Mouse (Mus musculus) cerebellum, adult 8-10 months (tissue): ENCODE data around the gene Hmgcl.
"Not testable (repeated sequence)": the region's sequence is repeated elsewhere in the genome, so short reads cannot be mapped to it uniquely, and the experiment has no call there.

ENCODE experiments used
- DNase-seq: peaks from one replicate; pipeline ENCODE4 v3.0.0; 2022

Gene Hmgcl

DNA sequence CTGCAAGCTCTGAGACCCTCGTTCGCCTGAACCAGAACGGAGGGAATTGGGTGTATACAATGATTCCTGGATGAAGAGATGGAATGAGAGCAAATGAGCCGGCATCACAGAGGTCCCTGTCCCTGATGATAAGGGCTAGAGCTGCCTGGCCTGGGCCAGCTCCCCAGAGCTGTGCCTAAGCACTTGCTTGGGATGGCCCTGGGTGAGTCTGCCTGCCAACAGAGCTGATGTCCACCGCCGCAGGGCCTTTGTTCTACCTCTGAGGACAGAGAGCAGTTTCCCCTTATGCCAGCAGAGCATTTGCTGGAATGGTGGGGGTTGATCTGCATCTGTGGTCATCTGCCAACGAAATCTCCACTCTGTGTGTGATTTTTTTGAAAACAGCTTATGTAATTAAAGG, 15.9 kb downstream of the Hmgcl start:
- DNase-seq: no peak

DNA sequence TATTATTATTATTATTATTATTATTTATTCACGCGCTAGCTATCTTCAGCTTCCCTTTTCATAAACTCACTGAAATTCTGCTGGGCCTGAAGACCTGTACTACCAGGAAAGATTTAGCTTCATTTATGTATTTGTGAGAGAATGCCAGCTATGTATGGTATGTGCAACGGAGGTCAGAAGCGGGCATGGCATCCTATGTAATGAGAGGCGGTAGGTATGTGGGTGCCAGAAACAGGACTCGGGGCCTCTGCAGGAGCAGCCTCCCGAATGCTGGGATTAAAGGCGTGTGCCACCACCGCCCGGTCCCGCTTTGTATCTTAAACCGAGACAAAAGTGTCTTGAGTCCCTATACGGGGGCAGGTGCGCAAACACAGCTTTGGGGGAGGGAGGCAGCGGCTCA, 16.7 kb downstream of the Hmgcl start:
- no peak for DNase-seq

DNA sequence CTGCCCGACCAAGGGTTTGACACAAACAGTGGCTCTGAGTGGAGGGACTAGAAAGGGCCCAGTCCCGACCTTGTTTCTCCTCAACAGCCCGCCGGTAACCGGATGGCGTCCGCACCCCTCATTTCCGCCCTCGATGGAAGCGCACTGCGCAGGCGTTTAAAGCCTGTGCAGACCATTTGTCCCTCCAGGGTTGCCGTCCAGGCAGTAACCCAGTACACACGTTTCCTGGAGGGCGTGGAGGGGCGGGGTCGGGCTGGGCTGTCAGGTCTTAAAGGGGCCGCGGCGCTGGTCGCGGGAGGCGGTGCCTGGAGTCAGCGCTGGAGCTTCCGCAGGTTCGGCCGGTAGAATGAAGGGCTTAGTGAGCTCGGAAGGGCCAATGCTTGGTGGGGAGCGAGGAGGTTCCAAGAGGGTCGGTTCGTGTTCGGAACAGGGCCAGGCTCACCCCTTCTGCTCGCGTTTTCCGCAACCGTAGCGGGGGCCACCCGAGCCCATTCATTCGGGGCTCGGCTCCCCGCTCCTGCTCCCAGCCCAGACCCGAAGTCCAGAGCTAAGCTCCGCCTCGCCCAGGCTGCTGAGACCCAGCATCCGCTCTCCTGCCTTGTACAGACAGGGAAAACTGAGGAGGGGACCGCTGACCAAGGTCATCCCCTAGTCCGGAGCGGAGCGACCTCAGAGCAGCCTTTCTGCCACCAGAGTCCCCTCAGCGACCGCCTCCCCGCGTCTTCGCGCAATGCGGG, 17.4 kb downstream of the Hmgcl start, which contains the start of gene Gale:
TSS of gene Gale (plus strand) at position 271 of the 737 bp plus-strand sequence.
- DNase-seq: peak; percentile 91

DNA sequence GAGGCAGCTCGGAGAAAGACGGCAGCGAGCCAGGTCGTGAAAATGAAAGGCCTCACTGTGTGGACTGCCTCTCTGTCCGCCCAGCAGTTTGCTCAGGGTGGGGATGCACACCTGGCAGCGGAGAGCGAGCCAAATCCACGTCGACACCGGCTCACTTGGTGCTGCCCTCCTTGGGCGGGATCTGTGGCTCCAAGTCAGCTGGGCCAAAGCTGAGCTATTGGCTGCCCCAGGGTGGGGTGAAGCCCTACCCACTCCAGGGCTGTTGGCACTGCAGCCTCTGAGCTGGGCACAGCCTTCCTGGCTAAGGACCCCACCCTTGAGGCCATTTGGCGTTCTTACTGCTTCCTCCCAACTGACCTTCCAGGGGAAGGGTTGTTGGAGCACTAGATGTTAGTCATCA, 18.2 kb downstream of the Hmgcl start:
- peak; percentile 58 for DNase-seq

DNA sequence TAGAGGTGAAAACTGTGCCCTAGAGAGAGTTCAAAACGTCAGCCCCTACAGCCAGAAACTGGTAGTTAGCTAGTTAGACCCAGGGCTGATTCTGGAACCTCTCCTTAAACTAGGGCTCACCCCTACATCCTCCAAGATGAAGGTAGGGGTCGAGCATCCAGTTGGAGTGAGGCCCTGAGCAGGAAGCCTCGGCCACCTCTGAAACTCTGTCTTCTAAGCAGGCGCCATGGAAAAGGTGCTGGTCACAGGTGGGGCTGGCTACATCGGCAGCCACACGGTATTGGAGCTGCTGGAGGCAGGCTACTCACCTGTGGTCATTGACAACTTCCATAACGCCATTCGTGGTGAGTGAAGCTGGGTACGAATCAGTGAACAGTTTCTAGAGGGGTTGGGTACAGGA, 18.9 kb downstream of the Hmgcl start:
- no peak for DNase-seq

DNA sequence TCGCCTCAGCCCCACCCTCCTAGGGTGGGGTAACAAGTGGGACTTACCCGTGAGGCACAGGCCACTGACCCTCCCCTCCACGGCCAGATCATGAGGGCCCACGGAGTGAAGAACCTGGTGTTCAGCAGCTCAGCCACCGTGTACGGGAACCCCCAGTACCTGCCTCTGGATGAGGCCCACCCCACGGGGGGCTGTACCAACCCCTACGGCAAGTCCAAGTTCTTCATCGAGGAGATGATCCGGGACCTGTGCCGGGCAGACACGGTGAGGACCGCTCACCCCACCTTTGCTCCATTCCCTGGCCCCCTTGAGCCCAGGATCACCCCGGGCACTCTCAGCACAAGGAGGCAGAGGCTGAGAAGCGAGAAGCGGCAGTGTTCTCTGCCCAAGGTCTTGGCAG, 20.0 kb downstream of the Hmgcl start:
- DNase-seq: no peak

DNA sequence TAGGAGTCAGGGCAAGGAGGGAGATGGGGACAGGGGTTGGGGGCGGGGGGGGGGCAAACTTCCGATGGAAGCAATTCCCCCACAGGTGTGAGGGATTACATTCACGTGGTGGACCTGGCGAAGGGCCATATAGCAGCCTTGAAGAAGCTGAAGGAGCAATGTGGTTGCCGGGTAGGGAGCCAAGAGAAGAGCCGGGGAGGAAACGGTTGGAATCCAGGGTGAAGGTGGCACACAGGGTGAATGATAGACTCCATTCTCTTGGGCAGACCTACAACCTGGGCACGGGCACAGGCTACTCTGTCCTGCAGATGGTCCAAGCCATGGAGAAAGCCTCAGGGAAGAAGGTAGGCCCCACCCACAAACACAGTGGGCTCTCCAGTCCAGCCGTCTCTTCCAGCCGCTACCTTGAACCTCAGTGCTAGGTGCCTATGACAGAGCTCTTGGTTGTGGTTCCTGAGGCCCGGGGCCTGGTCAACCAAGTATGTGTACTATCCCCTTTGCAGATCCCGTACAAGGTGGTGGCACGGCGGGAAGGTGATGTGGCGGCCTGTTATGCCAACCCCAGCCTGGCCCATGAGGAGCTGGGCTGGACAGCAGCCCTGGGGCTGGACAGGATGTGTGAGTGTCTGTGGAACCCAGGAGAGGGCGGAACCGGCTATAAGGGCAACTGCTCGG, 21.0 kb downstream of the Hmgcl start:
- DNase-seq: no peak

DNA sequence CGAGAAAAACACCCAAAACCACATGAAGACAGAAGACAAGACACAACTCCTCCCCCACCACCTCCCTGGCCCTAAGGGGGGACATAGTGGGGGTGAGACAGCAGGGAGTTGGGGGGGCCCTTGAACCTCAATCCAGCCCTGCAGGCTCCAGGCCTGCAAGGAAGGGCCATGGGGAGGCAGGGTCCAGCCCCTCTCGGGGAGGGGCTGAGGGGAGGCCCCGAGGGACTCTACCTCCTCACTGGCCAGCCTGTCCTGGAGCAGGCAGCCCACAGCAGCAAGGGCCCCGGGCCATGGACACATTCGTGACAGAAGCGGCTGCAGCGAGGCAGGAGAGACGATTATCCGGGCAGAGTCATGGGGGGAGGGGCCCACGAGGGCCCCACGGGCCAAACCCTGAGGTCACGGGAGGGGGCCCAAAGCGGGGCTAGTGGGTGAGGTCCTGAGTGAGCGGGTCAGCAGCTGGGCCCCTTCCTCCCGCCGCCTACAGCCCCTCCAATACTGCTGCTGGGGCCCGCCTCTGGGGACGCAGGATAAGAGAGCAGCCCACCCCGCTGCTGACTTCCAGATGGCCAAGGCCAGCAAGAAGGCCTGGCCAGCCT, 22.1 kb downstream of the Hmgcl start:
- no peak for DNase-seq

DNA sequence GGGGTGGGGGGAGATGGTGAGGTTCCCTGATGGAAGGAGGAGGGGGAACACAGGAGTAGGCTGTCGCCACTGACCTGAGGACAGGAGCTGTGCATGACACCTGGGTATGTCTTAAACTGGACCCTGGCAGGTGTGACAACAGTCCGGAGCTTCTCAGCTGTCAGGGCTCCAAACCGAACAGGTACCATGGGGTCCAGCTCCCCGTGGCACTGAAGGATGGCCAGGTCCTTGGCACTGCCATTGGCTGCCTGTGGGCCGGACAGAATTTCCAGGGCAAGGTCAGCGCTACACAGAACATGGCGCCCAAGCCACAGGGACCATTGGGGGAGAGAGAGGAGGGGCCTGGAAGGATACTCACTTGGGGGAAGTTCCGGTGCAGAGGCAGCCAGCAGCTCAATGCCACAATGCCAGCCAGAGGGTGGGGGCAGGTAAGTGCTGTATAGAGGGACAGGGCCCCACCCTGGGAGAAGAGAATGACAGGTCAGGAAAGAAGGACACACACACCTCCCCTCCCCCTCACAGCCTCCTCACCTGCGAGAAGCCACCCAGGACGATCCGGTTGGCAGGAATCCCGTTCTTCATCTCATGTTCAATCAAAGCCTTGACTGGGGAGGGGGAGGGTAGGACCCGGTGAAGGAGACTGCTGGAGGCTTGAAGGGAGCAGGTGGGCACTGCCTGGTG, 23.0 kb downstream of the Hmgcl start:
- peak; percentile 26 for DNase-seq

DNA sequence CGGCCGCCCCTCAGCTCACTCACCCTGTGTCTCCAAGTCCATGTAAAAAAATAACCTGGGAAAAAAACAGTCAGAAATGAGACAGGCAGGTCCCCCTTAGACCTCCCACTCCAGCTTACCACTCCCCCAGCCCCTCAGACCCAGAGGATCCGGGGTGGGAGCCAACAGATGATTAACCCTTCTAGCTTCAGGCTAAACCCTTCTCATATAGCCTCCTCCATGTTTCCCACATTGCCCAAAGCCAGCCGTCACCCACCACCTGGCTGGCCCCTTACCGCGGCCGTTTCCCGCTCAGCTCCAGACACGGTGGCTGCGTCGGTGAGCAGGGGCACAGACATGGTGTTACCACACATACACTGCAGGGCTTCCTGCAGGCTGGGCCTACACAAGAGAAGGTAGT, 24.3 kb downstream of the Hmgcl start:
- DNase-seq: peak; percentile 13

DNA sequence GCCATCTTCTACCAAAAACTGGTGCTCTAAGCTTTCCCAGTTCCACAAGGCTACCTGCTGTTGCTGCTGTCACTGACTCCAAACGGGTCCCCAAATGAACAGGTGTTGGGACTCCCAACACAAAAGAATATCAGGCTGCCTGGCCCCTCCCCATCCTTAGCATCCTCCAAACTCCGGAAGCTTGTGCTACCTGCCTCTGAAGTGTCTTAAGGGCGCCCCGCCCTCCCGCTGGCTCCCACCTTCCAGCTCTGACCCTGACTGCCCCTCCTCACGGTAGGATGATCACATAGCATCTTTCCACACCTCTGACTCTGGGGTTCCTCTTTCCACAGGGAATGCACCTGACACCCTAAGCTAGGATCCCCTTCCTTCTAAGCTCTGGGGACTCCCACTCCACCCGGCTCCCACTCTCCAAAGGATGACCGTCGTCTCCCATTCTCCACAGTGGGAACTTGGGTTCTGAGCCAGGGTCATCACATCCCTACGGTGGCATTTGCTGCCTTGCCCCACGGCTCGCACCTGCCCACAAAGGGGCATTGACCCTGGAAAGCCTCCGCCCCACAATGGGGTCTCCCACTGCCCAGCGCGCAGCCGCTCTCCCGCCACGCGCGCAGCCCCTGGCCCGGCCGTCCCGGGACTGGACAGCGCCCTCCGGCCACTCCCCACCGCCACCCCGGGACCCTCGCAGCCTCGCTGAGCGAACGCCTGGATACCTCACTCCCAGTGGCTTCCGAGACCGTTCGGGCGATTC, 25.7 kb downstream of the Hmgcl start:
- DNase-seq: no peak

DNA sequence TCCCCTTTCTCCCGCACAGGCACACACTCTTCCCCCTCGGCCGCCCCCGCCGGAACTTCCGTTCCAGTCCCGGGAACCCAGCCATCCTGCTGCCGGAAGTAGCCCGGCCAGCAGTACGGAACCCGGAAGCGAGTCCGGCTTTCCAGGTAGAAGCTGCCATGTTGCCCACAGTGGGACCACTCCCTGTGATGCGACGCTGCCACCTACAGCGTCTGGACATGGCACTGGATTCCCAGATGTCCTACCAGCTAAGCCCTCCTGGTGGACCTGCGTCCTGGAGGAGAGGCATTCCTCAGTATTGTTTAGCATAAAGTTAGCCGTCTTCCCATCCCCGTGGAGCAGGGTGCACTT, 26.3 kb downstream of the Hmgcl start, which contains the start of gene Lypla2:
TSS of gene Lypla2 (minus strand) at position 71 of the 351 bp plus-strand sequence.
- peak; percentile 87 for DNase-seq

DNA sequence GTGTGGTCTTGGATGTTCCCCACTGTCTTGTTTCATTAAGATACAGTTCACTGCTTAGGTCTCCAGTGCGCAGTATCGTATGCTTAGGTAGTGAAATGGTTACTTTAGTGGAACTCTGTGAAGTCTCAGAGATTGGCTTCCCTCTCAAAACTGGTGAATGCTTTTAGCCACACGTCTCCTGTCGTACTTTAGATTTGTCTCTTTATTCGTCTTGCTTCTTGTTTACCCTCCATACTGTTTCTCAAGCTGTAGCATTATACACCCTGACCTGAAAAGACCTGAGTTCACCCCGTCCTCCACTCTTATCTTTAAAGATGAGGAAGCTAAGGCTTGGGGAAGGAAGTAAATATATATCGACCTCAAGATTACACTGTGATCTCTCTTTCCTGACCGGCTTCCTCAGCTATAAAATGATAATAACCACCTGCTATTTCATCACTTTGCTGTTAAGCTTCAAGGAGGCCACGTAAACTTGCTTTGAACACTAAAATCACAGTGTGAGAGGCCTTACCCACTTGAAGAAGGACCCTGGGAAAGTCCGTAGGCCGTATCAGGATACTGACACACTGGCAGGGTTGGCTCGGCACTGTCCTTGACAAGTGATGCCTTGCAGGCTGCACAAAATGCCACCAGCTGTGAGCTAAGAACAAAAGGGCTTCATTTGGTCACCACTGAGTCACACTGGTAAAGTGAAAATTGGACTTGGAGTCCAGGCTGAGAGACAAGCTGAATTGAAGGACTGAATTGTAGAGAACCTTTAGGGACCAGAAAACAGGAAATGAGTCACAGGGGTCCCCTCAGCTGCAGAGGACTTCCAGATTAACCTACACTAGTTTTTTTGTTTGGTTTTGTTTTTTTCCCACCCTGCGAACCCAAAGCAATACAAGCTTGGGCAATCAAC, 26.9 kb downstream of the Hmgcl start:
- DNase-seq: peak; percentile 18

DNA sequence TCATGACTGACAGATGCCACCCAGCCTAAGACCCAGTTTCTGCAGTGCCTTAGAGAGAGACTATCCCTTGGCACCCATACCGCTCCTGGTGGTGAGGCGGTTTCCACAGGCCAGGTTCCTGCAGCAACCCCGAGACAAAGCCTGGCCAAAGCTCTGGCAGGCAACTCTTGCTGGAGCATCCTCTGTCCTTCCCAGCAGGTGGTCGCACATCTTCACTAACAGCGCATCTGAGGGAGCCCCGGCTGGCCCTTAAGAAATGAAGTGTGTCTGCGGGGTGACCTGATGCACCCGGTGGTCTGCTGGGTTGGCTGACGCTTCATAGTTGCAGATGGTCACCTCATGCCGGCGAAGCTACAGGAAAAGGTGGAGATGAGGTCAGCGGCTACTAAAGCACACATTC, 29.9 kb downstream of the Hmgcl start:
- peak; percentile 14 for DNase-seq

DNA sequence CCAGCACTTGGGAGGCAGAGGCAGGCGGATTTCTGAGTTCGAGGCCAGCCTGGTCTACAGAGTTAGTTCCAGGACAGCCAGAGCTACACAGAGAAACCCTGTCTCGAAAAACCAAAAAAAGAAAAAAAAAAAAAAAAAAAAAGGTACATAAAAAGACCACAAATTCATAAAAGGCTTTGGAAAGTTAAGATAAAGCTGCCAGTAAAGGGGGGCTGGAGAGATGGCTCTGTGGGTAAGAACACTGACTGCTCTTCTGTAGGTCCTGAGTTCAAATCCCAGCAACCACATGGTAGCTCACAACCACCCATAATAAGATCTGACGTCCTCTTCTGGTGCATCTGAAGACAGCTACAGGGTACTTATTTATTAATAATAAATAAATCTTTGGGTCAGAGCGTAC, 34.0 kb downstream of the Hmgcl start:
- DNase-seq: not testable (repeated sequence)

DNA sequence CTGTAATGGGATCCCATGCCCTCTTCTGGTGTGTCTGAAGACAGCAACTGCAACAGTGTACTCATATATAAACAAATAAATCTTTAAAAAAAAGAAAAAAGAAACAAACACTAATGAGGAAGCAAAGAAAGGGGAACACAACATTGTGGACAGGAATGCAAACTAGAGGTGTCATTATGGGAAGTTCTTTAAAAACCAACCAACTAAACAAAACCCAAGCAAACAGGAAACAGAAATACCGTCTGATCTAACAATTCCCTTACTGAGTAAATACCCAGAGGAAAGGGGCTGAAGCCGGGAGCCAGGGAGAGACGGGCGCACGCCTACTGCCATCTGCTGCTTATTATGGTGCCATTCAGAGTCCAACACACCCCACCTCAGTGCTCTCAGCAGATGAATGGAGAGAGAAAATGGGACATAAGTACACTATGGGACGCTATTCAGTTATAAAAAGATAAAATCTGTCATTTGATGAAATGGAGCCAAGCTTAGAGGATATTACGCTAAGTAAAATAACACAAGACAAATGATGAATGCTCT, 35.3 kb downstream of the Hmgcl start:
- DNase-seq: peak; percentile 43

DNA sequence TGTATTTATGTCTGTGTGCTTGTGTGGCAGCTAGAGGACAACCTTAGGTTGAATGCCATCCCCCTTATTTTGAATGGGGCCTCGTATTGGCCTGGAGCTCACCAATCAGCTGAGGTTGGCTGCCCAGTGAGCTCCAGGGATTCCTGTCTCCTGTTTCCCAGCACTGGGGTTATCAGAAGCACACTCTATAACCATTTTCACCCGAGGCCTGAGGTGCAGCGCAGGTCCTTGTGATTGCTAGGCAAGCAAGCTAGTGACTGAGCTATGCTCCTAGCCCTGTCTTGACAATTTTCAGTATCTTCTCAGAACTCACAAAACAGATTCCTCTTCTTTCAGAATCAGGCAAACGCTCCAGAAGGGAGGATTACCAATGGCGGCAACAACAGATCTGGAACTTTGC, 38.3 kb downstream of the Hmgcl start:
- no peak for DNase-seq

DNA sequence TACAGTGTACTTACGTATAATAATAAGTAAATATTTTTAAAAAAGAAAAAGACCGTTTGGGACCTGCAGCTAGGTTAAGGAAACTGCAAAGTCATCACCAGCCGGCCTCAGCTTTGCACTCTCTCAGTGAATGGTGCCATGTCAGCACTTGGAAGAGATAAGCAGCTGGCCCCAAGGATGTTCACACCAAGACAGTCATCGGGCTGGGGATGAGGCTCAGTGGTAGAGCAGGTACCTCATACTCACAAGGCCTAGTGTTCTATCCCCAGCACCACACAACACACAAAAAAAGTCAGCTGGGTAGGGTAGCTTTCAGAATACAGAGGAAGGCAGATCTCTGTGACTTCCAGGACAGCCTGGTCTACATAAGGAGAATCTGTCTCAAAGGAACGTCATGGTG, 38.9 kb downstream of the Hmgcl start:
- DNase-seq: no peak

DNA sequence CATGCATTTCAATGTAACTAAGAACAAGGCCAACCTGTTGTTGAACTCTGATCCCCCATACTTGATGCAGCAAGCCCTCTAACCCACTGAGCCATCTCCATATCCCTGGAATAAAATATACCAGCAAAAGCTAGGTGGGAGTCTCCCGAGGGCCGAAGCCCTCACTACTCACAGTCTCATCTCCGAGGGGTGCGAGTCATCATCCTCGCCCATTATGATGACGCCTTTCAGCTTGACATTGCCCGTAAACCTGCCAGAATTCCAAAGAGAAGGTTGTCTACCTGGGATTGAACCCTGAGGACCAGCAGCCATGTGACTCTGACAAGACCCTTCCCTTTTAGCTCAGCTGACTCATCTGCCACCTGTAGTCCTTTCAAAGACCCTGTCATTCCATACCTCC, 39.5 kb downstream of the Hmgcl start:
- no peak for DNase-seq

DNA sequence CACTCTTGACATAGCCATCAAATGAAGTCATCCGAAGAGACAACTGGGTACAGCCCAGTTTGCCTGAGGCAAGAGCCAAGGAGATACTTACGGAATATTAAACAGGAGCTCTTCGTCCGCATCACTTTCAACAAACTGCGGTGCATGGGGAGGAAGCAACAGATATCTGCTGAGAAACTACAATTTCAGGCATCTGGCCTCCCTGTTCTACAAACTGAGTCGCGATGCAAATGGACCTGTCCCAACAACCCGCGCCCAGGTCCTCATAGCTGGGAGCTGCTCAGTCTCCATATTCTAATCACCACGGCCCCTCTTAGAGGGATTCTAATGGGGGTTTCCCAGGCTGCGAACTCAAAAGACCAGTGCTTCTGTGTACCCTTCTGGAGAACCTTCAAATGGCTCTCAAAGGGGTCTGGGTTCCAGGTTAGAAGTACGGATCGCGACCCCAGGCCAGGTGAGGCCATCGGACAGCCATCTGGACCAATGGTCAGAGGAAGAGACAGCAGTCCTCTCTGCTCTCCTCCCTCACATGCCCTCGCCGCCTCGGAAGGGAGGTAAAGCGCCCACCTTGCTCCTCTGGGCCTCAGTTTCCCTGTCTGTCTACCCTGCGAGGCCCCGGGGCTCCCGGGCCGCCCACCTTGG, 40.2 kb downstream of the Hmgcl start:
- no peak for DNase-seq
